Mouse (Mus musculus): Measurements from ENCODE around the gene Ubac1.

Ubac1 gene

DNA sequence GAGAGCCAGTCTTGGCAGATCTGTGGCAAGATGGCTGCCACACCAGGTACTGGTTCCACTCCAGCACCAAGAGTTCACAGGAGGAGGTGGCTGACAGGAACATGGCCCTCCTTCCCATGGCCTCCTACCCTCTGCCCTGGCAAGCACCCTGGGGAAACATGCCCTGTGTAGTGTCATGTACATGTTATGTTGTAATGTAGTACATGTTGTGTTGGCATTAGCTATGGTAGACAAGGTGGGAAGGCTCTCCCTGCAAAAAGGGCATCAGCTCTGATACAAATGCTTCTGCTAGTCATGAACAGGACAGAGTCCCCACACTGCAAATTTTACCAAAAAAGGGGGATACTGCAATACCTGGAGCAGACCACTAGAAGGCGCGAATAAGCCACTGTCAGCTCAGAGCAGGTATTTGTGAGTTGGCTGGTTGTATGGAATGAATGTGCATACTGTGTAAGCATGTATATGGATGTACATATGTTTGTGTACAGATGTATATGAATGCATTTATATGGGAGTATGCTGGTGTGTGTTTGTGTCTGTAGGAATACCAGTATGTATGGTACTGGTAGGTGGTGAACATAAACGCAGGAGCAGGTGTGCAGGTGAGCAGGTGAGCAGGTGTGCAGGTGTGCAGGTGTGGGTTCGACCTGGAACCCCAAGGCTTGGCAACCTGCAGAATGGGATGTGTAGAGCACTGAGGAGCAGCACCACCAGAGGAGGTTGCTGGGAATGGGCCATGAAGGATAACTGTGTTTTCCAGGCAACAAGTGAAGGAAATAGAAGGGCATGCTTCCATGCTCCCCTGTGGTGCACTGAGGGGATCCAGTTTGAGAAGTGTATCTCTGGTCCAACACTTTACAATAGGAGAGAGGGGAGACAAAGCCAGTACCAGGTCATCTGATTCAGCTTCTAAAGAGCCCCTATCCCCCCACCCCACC is 2.9 kb upstream of the Ubac1 start:
- DNase-seq (ENCODE audit: low read depth), result peak; percentile 74

DNA sequence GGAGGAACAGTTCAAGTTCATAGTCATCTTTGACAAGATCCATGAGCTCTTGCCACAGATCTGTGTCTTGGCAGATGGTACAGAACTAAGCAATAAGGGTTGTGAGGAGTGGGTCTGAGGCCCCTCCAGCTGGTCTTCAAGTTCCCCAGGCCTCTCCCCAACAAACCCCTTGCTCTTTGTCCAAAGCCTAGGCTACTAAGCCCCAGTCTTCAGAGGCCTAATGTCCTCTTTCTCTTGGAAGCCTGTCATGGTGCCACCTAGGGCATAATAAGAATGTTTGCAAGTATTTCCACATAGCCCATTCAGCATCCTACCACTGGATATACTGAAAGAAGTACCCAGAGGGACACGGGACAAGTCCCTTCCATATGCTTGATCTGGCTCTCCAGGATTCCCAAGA is 1.1 kb upstream of the Ubac1 start:
- peak; percentile 50 for DNase-seq (ENCODE audit: low read depth)

- DNase-seq (ENCODE audit: low read depth), result no peak
These were observed 665 bp upstream of the Ubac1 start for GRCm38 (mm10) chr2:26022258-26022565.

GRCm38 (mm10) chr2:26020714-26021560 is 610 bp downstream of the Ubac1 start:
- peak; percentile 56 for DNase-seq (ENCODE audit: low read depth)

GRCm38 (mm10) chr2:26019923-26020322 is 1.6 kb downstream of the Ubac1 start:
- peak; percentile 34 for DNase-seq (ENCODE audit: low read depth)

GRCm38 (mm10) chr2:26017326-26017725 is 4.2 kb downstream of the Ubac1 start:
- DNase-seq (ENCODE audit: low read depth), result no peak

- DNase-seq (ENCODE audit: low read depth), result no peak
These were observed 7.9 kb downstream of the Ubac1 start for GRCm38 (mm10) chr2:26013674-26014073.

DNA sequence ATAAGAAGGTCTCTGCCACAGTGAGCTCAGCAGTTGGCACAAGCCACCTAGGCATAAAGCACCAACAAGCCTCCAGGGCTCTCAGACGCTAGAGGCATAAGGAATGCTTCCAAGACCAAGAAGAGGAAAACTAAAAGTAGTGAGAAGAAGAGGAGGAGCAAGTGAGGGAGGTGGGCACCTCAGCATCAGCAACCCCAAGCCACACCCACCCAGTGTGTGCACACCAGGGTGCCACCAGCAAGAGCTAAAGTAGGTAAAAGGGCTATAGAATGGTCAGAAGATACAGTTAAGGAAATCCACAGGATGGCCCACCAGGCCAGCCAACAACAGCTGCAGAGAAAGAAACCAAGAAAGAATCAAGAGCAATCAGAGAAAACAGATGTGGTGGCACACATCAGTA is 10.1 kb downstream of the Ubac1 start:
- no peak for DNase-seq (ENCODE audit: low read depth)

DNA sequence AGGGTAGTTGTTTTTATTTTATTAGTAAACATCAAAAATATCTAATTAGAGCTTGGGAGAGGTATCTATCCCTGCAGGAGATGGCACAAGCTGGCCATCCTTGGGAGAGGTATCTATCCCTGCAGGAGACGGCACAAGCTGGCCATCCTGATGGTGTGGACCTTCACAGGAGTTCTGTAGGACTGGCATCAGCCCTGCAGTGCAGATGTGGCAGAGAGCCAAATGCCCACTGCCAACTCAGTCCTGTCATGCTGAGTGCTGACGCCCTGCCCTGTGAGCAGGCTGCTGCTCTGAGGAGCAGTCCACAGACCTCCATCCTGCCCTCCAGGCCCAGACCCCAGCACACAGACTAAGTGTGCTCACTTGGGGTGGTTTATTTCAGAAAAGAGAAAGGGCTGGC is 19.5 kb downstream of the Ubac1 start:
- no peak for DNase-seq (ENCODE audit: low read depth)

GRCm38 (mm10) chr2:26001136-26001535 is 20.4 kb downstream of the Ubac1 start:
- DNase-seq (ENCODE audit: low read depth), result no peak

DNA sequence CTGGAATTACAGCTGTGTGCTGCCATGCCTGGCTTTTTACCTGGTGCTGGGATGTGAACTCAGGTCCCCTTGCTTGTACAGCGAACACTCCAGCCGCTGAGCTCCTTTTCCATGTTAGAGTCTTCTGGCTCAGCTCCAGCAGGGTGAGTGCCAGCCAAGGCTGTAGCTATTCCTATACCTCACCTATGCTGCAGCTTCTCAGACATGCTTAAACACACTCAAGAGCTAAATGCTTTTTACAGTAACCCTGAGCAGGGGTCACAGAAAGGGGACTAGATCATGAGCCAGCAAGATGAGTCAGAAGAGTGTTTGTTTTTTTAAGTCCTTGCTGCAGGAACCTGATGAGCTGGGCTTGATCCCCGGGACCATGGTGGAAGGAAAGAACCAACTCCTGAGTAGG is 23.8 kb downstream of the Ubac1 start:
- DNase-seq (ENCODE audit: low read depth), result no peak

DNA sequence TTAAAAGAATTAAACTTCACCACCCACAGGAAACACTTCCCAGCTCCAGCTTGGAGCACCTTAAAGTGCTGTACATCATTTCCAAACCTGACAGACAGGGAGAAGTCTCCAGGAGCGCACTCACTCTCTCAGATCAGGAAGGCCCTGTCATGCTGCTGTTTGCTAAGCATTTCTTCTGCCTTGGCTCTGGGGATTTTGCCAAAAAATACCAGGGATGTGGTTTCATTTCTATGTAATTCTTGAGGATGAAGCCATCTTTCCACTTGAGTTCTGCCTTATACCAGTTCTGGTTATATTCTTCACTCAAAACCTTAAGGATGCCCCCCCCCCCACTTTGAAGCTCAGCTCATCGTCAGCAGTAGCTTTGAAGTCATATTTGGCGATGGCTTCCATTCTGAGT is 26.8 kb downstream of the Ubac1 start:
- DNase-seq (ENCODE audit: low read depth), result no peak

DNA sequence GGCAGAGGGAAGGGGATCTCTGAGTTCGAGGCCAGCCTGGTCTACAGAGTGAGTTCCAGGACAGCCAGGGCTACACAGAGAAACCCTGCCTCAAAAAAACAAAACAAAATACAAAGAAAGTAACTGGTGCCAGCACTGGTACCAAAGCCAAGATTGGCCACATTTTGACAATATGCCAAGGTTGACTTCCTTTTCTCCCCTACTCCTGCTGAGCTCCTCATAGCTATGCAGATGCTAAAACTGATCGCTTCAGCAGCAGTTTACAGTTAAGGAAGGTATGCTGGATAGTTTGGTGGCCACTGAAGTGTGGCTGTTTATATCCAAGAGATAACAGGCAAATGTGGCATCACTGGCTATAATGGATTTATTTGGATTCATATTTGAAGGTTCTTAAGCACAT is 29.3 kb downstream of the Ubac1 start:
- peak; percentile 75 for DNase-seq (ENCODE audit: low read depth)

GRCm38 (mm10) chr2:25989651-25990050 is 31.9 kb downstream of the Ubac1 start:
- no peak for DNase-seq (ENCODE audit: low read depth)

- DNase-seq (ENCODE audit: low read depth), result no peak
These were observed 33.7 kb downstream of the Ubac1 start for GRCm38 (mm10) chr2:25987817-25988216.

DNA sequence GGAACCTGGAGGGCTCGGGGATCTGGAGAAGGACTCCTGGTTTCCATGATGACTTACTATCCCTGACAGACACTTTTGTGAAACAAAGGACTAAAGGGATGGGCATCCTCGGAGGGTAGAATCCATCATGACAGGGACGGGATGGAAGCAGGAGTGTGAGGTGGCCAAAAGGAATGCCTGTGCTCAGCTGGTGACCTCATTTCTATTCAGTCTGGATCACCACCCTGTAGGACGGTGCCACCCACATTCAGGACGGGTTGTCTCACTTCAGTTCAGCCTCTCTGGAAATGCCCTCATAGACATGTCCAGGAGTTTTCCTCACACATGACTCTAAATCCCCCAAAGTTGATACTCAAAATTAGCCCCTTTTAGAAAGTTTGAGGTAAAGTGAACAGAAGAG is 34.9 kb downstream of the Ubac1 start:
- no peak for DNase-seq (ENCODE audit: low read depth)

DNA sequence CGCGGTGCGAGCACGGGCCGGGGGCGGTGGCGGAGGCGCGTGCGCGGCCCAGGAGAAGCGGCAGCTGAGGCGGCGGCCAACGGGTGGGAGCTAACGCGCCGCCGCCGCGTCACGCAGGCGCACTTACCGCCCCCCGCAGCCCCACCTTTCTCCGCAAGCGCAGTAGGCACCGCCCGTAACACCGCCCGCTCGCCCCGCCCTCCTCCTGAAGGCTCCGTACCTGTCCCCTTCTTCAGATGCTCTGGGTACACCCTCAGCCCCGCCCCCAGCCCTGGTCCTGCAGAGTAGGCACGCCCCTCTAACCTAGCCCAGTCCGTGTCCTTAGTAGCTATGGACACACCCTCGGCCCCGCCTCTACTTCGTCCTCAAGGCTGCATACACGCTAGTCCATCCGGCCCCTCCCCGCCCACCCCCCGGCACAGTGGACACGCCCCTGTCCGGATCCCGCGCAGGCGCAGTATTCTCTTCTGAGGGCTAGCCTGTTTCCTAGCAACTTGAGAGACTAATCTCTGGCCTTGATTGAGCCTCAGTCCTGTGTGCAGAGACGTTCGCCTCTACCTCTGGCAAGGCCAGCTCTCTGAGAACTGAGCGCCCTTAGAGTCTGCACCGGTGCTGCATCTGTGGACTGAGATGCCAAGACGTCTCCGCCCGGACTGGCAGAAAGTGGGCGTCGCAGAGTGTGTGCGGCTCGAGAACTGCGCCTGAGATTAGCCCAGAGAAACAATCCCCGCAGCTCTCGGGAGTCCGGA is 38.2 kb downstream of the Ubac1 start, which contains the start of gene Camsap1:
TSS of gene Camsap1 (minus strand) at position 124 of the 749 bp plus-strand sequence.
- peak; percentile 100 for DNase-seq (ENCODE audit: low read depth)

DNA sequence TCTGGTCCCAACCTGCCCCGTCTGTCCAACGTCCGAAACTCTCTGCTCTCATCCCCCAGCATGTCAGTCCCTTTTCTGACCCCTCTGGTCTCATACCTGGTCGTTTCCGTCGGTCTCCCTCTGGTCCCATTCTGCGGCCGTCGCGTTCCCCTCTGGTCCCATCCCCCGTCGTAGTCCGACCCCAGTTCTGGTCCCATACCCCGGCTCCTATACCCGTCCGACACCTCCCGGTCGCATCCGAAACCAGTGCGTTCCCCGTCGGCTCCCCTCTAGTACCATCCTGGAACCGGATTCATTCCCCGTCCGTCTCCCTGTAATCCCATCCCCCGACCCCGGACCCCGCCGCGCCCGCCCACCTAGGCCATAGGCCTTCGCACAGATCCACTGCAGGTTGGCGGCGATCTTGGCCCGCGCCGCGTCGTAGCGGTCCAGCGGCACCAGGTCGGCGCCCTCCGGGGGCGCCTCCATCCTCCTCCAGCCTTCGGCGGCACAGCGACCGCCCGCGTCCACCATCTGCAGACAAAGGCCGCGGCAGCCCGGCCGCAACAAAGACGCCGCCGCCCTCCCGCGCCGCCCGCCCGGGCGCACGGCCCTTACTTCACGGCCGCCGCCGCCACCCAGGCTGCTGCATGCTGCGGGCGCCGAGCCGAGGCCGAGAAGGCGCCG is 39.0 kb downstream of the Ubac1 start:
- DNase-seq (ENCODE audit: low read depth), result no peak

GRCm38 (mm10) chr2:25982052-25982425 is 39.5 kb downstream of the Ubac1 start:
- no peak for DNase-seq (ENCODE audit: low read depth)

GRCm38 (mm10) chr2:25978997-25979396 is 42.5 kb downstream of the Ubac1 start:
- no peak for DNase-seq (ENCODE audit: low read depth)

GRCm38 (mm10) chr2:25977587-25978239 is 43.8 kb downstream of the Ubac1 start:
- no peak for DNase-seq (ENCODE audit: low read depth)
